Mouse (Mus musculus): ENCODE data around the gene Wdr25. TPM values are rescaled to one million over a fixed set of nuclear protein-coding genes. Genes with fewer than 3 reads are reported as not detected.

Wdr25 gene
- polyA plus RNA-seq, 1 experiment from 2014 or later = 10.4 TPM

GRCm38 (mm10) chr12:108903600-108904275 lies 10.3 kb downstream of the Wdr25 start:
- Histone ChIP-seq H3K4me1 (replicated peaks) (peaks cover 32% of the 10 kb centered on the region), H3K27me3 (ENCODE audit: insufficient read depth, poor library complexity, severe bottlenecking) (peaks cover 4% of the 10 kb centered on the region; the same call in 1 of the 2 replicates), H3K9me3 (no peaks in the 10 kb centered on the region), H3K27ac (0 out of 2 replicates have a peak overlapping the region, but pooled peaks have one; percentile 25), H3K4me3 (no peak overlapping the region), H3K36me3 (0 out of 2 replicates have a peak, but pooled peaks cover 5% of the 10 kb centered on the region)
- DNase-seq (ENCODE audit: low spot score) = peak; percentile 57
- WGBS = 86% methylated on average over 8 of the region's 8 CpGs

DNA sequence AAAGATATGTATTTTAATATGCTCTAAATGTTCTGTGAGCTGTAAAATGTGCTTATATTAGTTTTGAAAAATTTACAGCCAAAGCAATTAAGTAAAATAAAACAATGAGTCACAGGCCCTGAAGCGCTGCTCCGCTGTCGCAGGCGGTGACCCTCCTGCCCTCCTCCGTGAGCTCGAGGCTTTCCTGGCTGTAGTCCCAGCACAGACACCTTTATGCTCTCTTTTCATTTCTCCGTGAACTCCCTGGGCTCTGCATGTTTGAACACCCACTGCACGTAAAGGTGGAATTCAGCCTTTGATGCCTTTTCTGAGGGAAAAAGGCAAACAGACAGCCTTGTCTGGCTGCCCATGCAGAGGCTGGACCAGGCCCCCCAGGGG lies 10.8 kb downstream of the Wdr25 start:
- Histone ChIP-seq H3K36me3 (0 out of 2 replicates have a peak, but pooled peaks cover 2% of the 10 kb centered on the region), H3K27me3 (ENCODE audit: insufficient read depth, poor library complexity, severe bottlenecking) (peaks cover 4% of the 10 kb centered on the region; the same call in 1 of the 2 replicates), H3K27ac (peak overlapping the region; percentile 25; the same call in 1 of the 2 replicates), H3K9me3 (no peaks in the 10 kb centered on the region), H3K4me3 (no peak overlapping the region), H3K4me1 (replicated peaks) (peaks cover 34% of the 10 kb centered on the region)
- no peak for DNase-seq (ENCODE audit: low spot score)
- WGBS = 56% methylated on average over 8 of the region's 8 CpGs

GRCm38 (mm10) chr12:108905620-108906302 lies 12.3 kb downstream of the Wdr25 start:
- WGBS = 27% methylated on average over 14 of the region's 14 CpGs

DNA sequence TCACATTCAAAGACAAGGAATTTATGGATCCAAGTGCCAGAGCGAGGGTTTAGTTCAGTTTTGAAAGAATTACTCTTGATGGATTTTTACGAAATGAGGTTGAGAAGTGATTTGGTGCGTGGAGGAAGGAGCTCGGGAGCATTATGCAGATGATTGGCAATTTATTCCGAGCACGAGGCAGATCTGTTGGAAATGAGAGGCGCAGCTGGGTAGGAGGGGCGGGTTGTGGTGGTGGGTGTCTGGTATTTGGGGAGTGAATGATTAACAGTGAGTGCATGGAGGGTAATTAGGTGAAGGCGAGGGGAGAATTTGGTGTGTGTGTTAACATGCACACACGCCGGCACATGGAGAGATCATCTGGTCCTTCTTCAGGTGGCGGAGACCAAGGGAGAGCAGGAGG lies 13.0 kb downstream of the Wdr25 start:
- peaks cover 37% of the 10 kb centered on the region for H3K4me1 ChIP-seq (replicated peaks)
- peak overlapping the region; percentile 73; the same call in 1 of the 2 replicates for H3K27ac ChIP-seq
- 66% methylated on average over 12 of the region's 12 CpGs for WGBS
- no peak overlapping the region for H3K4me3 ChIP-seq
- H3K36me3 ChIP-seq = no peaks in the 10 kb centered on the region
- no peak for DNase-seq (ENCODE audit: low spot score)
- no peaks in the 10 kb centered on the region for H3K9me3 ChIP-seq
- H3K27me3 ChIP-seq (ENCODE audit: insufficient read depth, poor library complexity, severe bottlenecking) = peaks cover 4% of the 10 kb centered on the region; the same call in 1 of the 2 replicates

More at GRCm38 (mm10) chr12:108905620-108906302, 12.3 kb downstream of the Wdr25 start:
- Histone ChIP-seq H3K27me3 (ENCODE audit: insufficient read depth, poor library complexity, severe bottlenecking) (peaks cover 4% of the 10 kb centered on the region; the same call in 1 of the 2 replicates), H3K9me3 (no peaks in the 10 kb centered on the region), H3K27ac (peak overlapping the region; percentile 73), H3K36me3 (no peaks in the 10 kb centered on the region), H3K4me3 (no peak overlapping the region), H3K4me1 (replicated peaks) (peaks cover 35% of the 10 kb centered on the region)
- DNase-seq (ENCODE audit: low spot score) = peak; percentile 30

DNA sequence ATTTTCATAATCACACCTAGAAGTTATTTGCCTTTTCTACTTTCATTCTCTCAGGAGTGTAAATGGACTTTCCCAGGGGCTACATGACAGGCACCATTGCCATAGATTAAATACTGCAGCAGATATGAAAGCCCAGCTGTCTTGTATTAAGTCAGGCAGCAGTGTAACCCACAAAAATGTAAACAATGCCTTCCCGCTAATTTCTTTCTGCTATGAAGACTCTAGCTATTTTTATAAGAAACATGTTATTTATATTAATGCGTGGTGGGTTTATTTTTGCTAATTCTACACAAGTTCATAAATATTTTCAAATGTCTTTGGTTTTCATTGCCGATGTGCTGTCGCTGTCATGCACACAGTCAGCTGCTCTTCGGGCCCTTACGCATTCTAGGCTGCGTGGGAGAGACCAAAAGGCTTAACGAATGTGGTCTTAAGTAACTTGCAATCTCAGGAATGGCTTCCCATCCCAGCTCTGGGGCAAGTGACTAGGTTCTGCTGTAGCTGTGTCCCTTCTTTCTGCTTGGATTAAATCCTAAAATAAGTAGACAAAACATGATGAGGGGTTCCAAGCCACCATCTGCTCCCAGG lies 16.5 kb downstream of the Wdr25 start:
- Histone ChIP-seq H3K27ac (peak overlapping the region; percentile 25; the same call in 1 of the 2 replicates), H3K4me1 (replicated peaks) (peaks cover 58% of the 10 kb centered on the region), H3K36me3 (no peaks in the 10 kb centered on the region), H3K9me3 (no peaks in the 10 kb centered on the region), H3K27me3 (ENCODE audit: insufficient read depth, poor library complexity, severe bottlenecking) (peaks cover 5% of the 10 kb centered on the region; the same call in 1 of the 2 replicates), H3K4me3 (no peak overlapping the region)
- 81% methylated on average over 8 of the region's 8 CpGs for WGBS
- DNase-seq (ENCODE audit: low spot score) = no peak

DNA sequence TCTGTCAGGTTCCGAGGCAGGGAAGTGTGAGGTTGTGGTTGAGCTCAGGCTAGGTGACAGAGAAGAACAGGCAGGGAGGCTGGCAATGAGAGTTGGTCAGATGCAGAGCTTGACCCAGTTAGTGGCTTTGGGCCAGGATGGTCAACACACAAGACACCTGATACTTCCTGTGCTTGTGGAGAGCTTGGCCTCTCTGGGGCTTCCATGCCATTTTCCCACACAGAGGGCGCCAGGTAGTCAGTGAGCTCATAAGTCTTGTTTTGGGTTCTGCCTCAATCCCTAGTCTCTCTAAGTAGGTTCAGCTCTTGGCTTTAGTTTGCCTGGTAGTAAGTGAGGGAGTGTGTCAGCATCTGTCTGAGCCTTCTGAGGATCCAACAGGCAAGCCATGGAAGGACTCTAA lies 19.0 kb downstream of the Wdr25 start:
- DNase-seq (ENCODE audit: low spot score) = no peak
- Histone ChIP-seq H3K4me1 (replicated peaks) (peaks cover 61% of the 10 kb centered on the region), H3K27ac (no peak overlapping the region), H3K27me3 (ENCODE audit: insufficient read depth, poor library complexity, severe bottlenecking) (0 out of 2 replicates have a peak, but pooled peaks cover 3% of the 10 kb centered on the region), H3K9me3 (no peaks in the 10 kb centered on the region), H3K36me3 (no peaks in the 10 kb centered on the region), H3K4me3 (no peak overlapping the region)
- 88% methylated on average over 2 of the region's 2 CpGs for WGBS

DNA sequence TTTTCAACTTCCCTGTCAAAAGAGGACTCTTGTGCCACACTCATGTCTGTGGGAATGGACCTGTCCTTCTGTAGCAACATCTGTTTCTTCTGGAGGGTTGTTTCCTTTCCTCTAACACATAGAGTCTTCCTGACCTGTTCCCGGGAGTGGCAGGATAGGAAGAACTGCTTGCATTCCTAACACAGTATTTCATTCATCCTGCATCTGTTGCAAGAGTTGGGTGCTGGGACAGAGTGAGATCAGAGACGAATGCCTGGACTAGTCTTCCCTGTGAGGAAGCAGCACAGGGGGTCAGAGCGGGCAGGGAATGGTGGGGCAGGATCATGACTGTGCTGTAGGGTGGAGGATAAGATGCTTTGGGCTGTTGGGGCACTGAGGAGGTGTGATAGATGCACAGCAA lies 20.8 kb downstream of the Wdr25 start:
- H3K27ac ChIP-seq = peak overlapping the region; percentile 66
- peaks cover 78% of the 10 kb centered on the region for H3K4me1 ChIP-seq (replicated peaks)
- no peak for DNase-seq (ENCODE audit: low spot score)
- H3K9me3 ChIP-seq = no peaks in the 10 kb centered on the region
- WGBS = 62% methylated on average over 3 of the region's 3 CpGs
- H3K4me3 ChIP-seq = no peak overlapping the region
- H3K27me3 ChIP-seq (ENCODE audit: insufficient read depth, poor library complexity, severe bottlenecking) = 0 out of 2 replicates have a peak, but pooled peaks cover 3% of the 10 kb centered on the region
- H3K36me3 ChIP-seq = no peaks in the 10 kb centered on the region

GRCm38 (mm10) chr12:108914709-108915340 lies 21.4 kb downstream of the Wdr25 start:
- Histone ChIP-seq H3K9me3 (no peaks in the 10 kb centered on the region), H3K36me3 (no peaks in the 10 kb centered on the region), H3K27ac (peak overlapping the region; percentile 66), H3K4me1 (replicated peaks) (peaks cover 78% of the 10 kb centered on the region), H3K4me3 (no peak overlapping the region), H3K27me3 (ENCODE audit: insufficient read depth, poor library complexity, severe bottlenecking) (0 out of 2 replicates have a peak, but pooled peaks cover 3% of the 10 kb centered on the region)
- 75% methylated on average over 12 of the region's 12 CpGs for WGBS
- DNase-seq (ENCODE audit: low spot score) = no peak

DNA sequence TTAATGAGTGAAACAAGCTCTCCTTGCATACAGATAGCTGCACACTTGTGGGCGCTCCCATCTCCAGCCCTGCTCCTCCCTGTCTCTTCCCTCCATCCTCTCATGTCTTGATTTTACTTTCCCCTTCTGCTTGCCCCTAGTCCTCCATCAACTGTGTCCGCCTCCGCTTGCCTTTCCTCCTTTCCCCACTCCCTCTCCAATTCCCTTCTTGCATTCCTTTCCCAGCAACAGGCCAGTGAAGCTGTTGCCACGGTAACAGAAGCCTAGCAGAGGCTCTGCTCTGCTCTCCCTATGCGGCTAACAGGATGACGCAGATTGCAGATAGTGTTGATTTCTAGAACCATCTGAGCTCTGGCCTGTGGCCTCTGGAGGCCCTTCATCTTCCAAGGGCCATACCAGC lies 22.5 kb downstream of the Wdr25 start:
- Histone ChIP-seq H3K36me3 (no peaks in the 10 kb centered on the region), H3K4me3 (no peak overlapping the region), H3K27ac (peak overlapping the region; percentile 66), H3K4me1 (replicated peaks) (peaks cover 78% of the 10 kb centered on the region), H3K27me3 (ENCODE audit: insufficient read depth, poor library complexity, severe bottlenecking) (0 out of 2 replicates have a peak, but pooled peaks cover 3% of the 10 kb centered on the region), H3K9me3 (no peaks in the 10 kb centered on the region)
- peak; percentile 76 for DNase-seq (ENCODE audit: low spot score)
- WGBS = 15% methylated on average over 6 of the region's 6 CpGs

DNA sequence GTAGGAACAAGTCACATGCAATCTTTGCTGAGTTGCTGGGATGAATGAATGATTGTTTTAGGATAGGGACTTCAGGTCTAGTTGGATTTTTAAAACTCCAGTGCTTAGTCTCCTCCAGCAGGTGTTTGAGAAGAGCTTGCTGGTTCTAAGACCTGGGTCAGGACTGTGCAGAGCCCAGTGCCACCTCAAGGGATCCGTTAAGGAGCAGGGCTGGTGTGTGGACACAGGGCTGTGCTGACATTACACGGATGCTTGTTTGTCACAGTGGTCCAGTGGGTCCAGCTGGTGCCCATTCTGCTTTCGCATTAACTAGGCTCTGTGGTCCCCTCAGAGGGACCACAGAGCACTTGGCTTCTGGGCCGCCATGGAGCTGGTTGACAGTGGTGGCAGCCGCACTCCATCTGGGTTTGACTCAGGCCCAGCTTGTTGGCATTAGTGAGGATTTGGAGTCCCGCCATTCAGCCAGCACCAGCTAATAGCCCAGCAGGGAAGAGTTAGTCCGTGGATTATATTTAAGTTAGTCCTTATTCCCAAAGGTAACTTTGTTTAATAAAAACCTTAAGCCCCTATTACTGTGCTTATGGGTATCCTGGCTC lies 23.1 kb downstream of the Wdr25 start:
- Histone ChIP-seq H3K36me3 (no peaks in the 10 kb centered on the region), H3K4me1 (replicated peaks) (peaks cover 74% of the 10 kb centered on the region), H3K9me3 (no peaks in the 10 kb centered on the region), H3K4me3 (no peak overlapping the region), H3K27me3 (ENCODE audit: insufficient read depth, poor library complexity, severe bottlenecking) (0 out of 2 replicates have a peak, but pooled peaks cover 3% of the 10 kb centered on the region), H3K27ac (peak overlapping the region; percentile 66)
- WGBS = 63% methylated on average over 7 of the region's 7 CpGs
- DNase-seq (ENCODE audit: low spot score) = no peak

- Histone ChIP-seq H3K27me3 (ENCODE audit: insufficient read depth, poor library complexity, severe bottlenecking) (0 out of 2 replicates have a peak, but pooled peaks cover 3% of the 10 kb centered on the region), H3K4me3 (no peak overlapping the region), H3K4me1 (replicated peaks) (peaks cover 67% of the 10 kb centered on the region), H3K27ac (peak overlapping the region; percentile 57), H3K36me3 (no peaks in the 10 kb centered on the region), H3K9me3 (no peaks in the 10 kb centered on the region)
- 55% methylated on average over 9 of the region's 9 CpGs for WGBS
- DNase-seq (ENCODE audit: low spot score) = no peak
Observed at GRCm38 (mm10) chr12:108917509-108917908, 24.1 kb downstream of the Wdr25 start.

DNA sequence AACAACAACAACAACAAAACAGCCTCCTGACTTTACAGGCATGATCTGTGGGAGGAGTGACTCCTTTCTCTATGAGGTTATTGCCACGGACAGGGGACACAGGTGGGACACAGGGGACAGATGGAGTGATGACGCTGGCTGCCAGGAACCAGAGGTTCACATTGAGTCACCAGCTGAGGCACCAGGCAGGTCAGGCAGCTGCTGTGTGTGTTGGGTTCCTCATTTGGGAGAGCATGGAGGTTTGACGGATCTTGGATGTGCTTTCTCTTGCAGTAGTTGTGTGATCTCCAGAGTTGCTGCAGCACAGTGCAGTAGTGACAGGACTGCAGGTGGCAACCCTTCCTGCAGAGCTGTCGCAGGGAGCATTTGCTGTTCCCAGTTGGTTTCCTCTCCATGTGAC lies 25.3 kb downstream of the Wdr25 start:
- Histone ChIP-seq H3K27me3 (ENCODE audit: insufficient read depth, poor library complexity, severe bottlenecking) (0 out of 2 replicates have a peak, but pooled peaks cover 3% of the 10 kb centered on the region), H3K36me3 (no peaks in the 10 kb centered on the region), H3K9me3 (no peaks in the 10 kb centered on the region), H3K27ac (peak overlapping the region; percentile 51), H3K4me3 (no peak overlapping the region), H3K4me1 (replicated peaks) (peaks cover 55% of the 10 kb centered on the region)
- no peak for DNase-seq (ENCODE audit: low spot score)
- WGBS = 60% methylated on average over 4 of the region's 4 CpGs

Data from hindbrain, embryonic 10.5 days (tissue).